Mouse (Mus musculus) midbrain, embryonic 12.5 days (tissue): ENCODE measurements around the gene Cnot3. TPM values are rescaled to one million over a fixed set of nuclear protein-coding genes. Genes with fewer than 3 reads are reported as not detected.
A peak's percentile ranks its signal among the peaks of the same experiment; 100 is the strongest.
"Not testable (repeated sequence)": the region's sequence is repeated elsewhere in the genome, so short reads cannot be mapped to it uniquely, and the experiment has no call there.

Experiments
- ATAC-seq: fragments of 200-750 bp; cut with Nextera tagmentation; 2 replicates; pipeline ENCODE4 v1.8.0; 2017; ENCODE audit warnings: low read depth, moderate TSS enrichment, moderate library complexity; ENCODE audit not compliant: low FRiP score
- H3K27ac ChIP-seq: fragments of 300-500 bp; sonication (generic); replicated peaks from 2 replicates; pipeline ENCODE4 v1.5.1; 2016; ENCODE audit warnings: mild to moderate bottlenecking
- H3K27me3 ChIP-seq: fragments of 300-500 bp; sonication (generic); 2 replicates; pipeline ENCODE4 v1.6.1; 2016; ENCODE audit warnings: mild to moderate bottlenecking
- H3K36me3 ChIP-seq: fragments of 300-500 bp; sonication (generic); 2 replicates; pipeline ENCODE4 v1.6.1; 2016
- H3K4me1 ChIP-seq: fragments of 300-500 bp; sonication (generic); 2 replicates; pipeline ENCODE4 v1.6.1; 2016
- H3K4me2 ChIP-seq: fragments of 300-500 bp; sonication (generic); replicated peaks from 2 replicates; pipeline ENCODE4 v1.6.1; 2016; ENCODE audit warnings: mild to moderate bottlenecking, moderate library complexity
- H3K4me3 ChIP-seq: fragments of 300-500 bp; sonication (generic); 2 replicates; pipeline ENCODE4 v1.5.1; 2016; ENCODE audit warnings: mild to moderate bottlenecking
- H3K9ac ChIP-seq: fragments of 300-500 bp; sonication (generic); replicated peaks from 2 replicates; pipeline ENCODE4 v1.6.1; 2016; ENCODE audit warnings: mild to moderate bottlenecking, moderate library complexity
- H3K9me3 ChIP-seq: fragments of 300-500 bp; sonication (generic); 2 replicates; pipeline ENCODE4 v1.6.1; 2016; ENCODE audit warnings: mild to moderate bottlenecking
- WGBS: fragments of 180-500 bp; shearing (Covaris S2); methylation state at CpG from one replicate; pipeline ENCODE4 v1.1.7; 2016; 5-methylcytosine and 5-hydroxymethylcytosine counted together
- polyA plus RNA-seq: library from polyadenylated mRNA; unstranded; fragments of >200 nt; fragmentation: Nextera tagmentation; extraction: Ambion mirVana; gene quantifications from 2 replicates; pipeline ENCODE4 v1.2.1, GENCODE M21; 2016

Cnot3 gene
- 59.5 and 67.5 TPM in 2 replicates for polyA plus RNA-seq

DNA sequence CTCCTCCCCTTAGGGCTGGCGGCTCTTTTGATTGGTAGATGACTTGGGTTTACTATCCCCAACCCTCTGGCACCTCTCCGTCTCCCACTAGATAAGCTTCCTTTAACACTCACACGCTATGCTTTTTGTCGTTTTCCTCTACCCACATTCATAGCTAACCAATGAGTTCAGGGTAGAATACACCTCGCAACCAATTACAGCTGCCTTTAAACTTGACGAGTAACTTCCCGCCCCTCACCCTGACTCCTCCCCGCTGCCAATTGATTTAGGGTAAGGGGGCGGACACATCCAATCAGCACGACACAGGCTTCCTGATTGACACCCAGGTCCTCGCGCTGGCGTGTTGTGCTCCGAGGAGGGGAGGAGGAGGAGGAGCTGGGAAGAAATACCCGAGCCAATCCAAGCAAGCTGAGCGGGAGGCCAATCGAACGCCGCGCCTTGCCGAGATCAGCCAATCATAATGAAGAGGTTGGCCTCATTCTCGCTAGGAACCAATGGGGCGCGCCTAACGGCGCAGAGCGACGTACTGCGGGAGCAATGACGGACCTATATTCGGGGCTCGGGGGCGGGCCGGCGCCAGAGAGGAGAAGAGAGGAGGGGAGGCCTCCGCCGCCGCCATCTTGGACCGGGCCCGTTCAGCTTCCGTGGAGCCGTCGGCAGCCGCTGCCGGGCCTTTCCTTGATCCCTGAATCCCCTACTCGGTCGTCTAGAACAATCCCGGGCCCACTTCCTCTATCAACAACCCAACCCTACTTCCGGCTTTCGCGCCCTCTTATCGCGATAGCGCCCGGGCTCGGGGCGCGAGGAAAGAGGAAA, at the start of gene Cnot3:
TSS of gene Cnot3 (plus strand) at position 597 of the 816 bp plus-strand sequence.
- ATAC-seq, result peak; percentile 99
- Histone ChIP-seq H3K4me3 (peak within 1 kb of the TSS; percentile 99), H3K27me3 (0 out of 2 replicates have a peak, but pooled peaks cover 5% of the 10 kb centered on the region), H3K4me1 (peaks cover 37% of the 10 kb centered on the region), H3K9ac (peak within 1 kb of the TSS; percentile 100), H3K9me3 (no peaks in the 10 kb centered on the region), H3K27ac (peak within 1 kb of the TSS; percentile 96), H3K36me3 (peaks cover 25% of the 10 kb centered on the region), H3K4me2 (peak within 1 kb of the TSS; percentile 83)
- 0% methylated on average over 48 of the region's 58 CpGs for WGBS

DNA sequence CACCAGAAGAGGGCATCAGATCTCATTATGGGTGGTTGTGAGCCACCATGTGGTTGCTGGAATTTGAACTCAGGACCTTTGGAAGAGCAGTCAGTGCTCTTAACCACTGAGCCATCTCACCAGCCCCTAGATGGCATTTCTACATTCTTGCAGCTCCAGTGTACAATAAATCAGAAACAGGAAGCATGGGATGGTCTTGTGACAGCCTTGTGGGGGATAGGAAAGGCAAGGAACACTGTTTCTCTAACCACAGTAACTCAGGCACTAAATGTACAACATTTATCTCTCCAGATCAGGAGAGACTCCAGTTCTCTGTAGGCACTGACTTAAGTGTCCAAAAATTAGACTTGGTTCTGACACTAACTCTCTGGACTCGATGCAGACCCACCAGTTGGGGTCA, 47.3 kb upstream of the Cnot3 start:
- not testable (repeated sequence) for H3K4me1 ChIP-seq, H3K36me3 ChIP-seq, H3K9ac ChIP-seq, ATAC-seq, H3K9me3 ChIP-seq, H3K4me2 ChIP-seq, H3K4me3 ChIP-seq, H3K27me3 ChIP-seq, H3K27ac ChIP-seq
- WGBS, result 76% methylated on average over 1 of the region's 1 CpGs

DNA sequence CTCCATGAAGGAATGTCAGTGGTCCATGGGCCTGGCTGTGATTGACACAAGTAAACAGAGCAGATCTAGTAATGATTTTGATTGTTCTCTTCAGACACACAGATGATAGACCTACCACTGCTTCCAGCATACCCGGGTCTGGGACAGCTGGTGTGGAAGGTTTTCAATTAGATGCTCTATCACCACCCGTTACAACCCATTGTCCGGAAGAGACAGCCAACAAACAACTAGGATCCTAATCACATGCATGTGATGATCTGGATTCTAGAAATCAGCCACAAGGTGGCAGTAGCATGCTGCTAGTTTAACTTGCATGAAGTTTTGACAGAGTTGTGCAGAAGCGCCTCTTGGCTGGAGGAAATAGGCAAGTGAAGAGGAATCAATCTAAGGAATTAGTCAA, 43.9 kb upstream of the Cnot3 start:
- Histone ChIP-seq H3K9me3 (no peaks in the 10 kb centered on the region), H3K4me3 (no peak overlapping the region), H3K36me3 (no peaks in the 10 kb centered on the region), H3K9ac (no peak overlapping the region), H3K4me2 (no peak overlapping the region), H3K27ac (no peak overlapping the region), H3K27me3 (no peaks in the 10 kb centered on the region), H3K4me1 (no peaks in the 10 kb centered on the region)
- WGBS, result 17% methylated on average over 4 of the region's 4 CpGs
- ATAC-seq, result 0 out of 2 replicates have a peak, but pooled peaks have one; percentile 30

DNA sequence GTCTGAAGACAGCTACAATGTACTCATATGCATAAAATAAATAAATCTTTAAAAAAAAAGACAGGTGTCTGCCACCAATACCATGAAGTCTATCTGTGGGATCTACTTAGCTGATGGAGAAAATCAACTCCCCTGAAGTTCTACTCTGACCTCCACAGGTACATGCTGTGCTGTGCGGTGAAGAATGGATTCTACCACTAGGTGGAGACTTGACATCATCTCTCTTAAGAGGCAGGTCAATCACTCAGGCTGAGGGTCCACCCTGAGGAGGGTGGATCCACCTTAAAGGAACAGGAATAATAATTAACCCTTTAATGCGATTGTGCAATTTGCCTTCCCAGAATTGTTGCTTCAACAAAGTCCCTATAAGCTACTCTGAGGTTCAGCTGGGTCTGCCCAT, 38.3 kb upstream of the Cnot3 start:
- no peak overlapping the region for H3K27ac ChIP-seq
- H3K4me3 ChIP-seq, result no peak overlapping the region
- 15% methylated on average over 2 of the region's 2 CpGs for whole genome bisulfite sequencing
- H3K9ac ChIP-seq, result no peak overlapping the region
- H3K9me3 ChIP-seq, result no peaks in the 10 kb centered on the region
- no peaks in the 10 kb centered on the region for H3K4me1 ChIP-seq
- H3K27me3 ChIP-seq, result no peaks in the 10 kb centered on the region
- H3K36me3 ChIP-seq, result no peaks in the 10 kb centered on the region
- no peak for ATAC-seq
- no peak overlapping the region for H3K4me2 ChIP-seq

DNA sequence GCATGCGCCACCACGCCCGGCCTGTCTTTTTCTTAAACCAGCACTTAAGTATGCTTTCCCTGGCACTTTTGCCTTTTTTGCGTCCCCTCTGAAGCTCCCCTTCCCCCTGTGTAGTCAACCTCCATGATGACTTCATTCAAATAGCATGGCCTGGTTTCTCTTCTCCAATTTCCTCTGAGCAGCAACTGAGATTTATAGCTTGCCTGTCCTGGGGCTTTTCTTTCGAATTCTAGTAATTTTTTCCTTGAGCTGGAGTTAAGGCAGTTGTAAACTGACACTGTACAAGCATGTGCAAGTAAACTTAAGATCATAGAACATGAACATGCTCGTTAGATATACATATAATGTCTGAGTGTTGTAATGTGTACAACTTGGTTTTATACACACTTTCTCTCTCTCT, 37.7 kb upstream of the Cnot3 start:
- no peaks in the 10 kb centered on the region for H3K36me3 ChIP-seq
- no peak for ATAC-seq
- H3K4me2 ChIP-seq, result no peak overlapping the region
- 86% methylated on average over 6 of the region's 6 CpGs for WGBS
- no peaks in the 10 kb centered on the region for H3K4me1 ChIP-seq
- H3K4me3 ChIP-seq, result no peak overlapping the region
- H3K9me3 ChIP-seq, result no peaks in the 10 kb centered on the region
- H3K27me3 ChIP-seq, result no peaks in the 10 kb centered on the region
- no peak overlapping the region for H3K27ac ChIP-seq
- H3K9ac ChIP-seq, result no peak overlapping the region

DNA sequence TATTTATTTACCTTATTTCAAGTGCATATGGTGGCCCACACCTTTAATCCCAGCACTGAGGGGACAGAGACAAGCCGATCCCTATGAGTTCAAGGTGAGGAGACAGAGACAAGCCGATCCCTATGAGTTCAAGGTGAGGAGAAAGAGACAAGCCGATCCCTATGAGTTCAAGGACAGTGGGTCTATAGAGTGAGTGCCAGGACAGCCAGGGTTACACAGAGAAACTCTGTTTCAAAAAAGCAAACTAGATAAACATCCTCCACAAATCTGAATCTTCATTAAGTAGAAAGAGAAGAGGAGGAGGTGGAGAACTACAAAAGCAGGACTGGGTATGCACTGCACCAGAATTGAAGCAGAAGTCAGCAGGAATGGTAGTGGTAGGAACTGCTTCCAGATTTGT, 36.4 kb upstream of the Cnot3 start:
- WGBS, result 91% methylated on average over 3 of the region's 3 CpGs
- no peak for ATAC-seq
- no peak overlapping the region for H3K27ac ChIP-seq

DNA sequence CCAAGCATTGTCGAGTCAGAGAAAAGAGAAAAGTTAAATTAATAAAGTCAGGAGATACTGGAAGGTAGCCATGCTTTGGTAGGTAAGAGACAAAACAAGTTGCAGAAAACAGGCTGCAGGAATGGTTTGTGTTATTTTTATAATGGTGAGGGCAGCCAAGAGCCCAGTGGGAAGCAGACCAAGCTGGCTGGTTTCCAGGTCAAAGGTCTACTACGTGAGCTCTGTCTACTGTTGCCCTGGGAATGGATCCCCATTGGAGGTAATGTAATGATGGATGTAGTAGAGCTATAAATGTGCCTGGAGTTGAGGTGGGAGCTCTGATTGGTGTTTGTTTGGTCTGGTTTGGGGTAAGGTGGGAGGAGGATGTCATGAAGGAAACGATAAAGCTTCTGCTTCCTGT, 36.0 kb upstream of the Cnot3 start:
- H3K4me1 ChIP-seq, result no peaks in the 10 kb centered on the region
- H3K4me2 ChIP-seq, result no peak overlapping the region
- no peaks in the 10 kb centered on the region for H3K9me3 ChIP-seq
- no peak overlapping the region for H3K4me3 ChIP-seq
- H3K9ac ChIP-seq, result no peak overlapping the region
- no peak overlapping the region for H3K27ac ChIP-seq
- ATAC-seq, result no peak
- 75% methylated on average over 3 of the region's 3 CpGs for whole genome bisulfite sequencing
- no peaks in the 10 kb centered on the region for H3K36me3 ChIP-seq
- H3K27me3 ChIP-seq, result no peaks in the 10 kb centered on the region

More for the DNA sequence above, 36.4 kb upstream of the Cnot3 start:
- Histone ChIP-seq H3K36me3 (no peaks in the 10 kb centered on the region), H3K27me3 (no peaks in the 10 kb centered on the region), H3K4me2 (no peak overlapping the region), H3K4me1 (no peaks in the 10 kb centered on the region), H3K9me3 (no peaks in the 10 kb centered on the region), H3K4me3 (no peak overlapping the region), H3K9ac (no peak overlapping the region)

DNA sequence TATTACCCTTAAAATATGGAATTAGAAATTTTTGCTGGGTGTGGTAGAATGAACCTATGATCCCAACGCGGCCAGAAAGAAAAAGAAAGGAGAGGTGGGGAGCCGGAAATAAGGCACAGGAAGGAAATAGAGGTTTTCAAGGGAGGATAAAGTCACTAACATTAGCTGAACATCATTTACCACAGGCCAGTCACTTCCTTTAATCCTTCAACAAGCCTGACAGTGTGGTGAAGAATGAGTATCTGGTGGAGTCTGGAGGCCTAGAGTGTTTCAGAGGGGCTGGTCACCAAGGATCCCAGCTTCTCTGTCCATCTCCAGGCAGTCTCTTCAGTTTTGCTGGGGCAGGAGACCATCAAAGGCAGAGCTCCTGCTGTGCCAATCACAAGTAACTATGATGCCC, 34.6 kb upstream of the Cnot3 start:
- no peak overlapping the region for H3K9ac ChIP-seq
- 90% methylated on average over 3 of the region's 3 CpGs for WGBS
- no peaks in the 10 kb centered on the region for H3K27me3 ChIP-seq
- no peaks in the 10 kb centered on the region for H3K36me3 ChIP-seq
- no peak for ATAC-seq
- no peaks in the 10 kb centered on the region for H3K9me3 ChIP-seq
- no peaks in the 10 kb centered on the region for H3K4me1 ChIP-seq
- no peak overlapping the region for H3K4me3 ChIP-seq
- H3K4me2 ChIP-seq, result no peak overlapping the region
- no peak overlapping the region for H3K27ac ChIP-seq

DNA sequence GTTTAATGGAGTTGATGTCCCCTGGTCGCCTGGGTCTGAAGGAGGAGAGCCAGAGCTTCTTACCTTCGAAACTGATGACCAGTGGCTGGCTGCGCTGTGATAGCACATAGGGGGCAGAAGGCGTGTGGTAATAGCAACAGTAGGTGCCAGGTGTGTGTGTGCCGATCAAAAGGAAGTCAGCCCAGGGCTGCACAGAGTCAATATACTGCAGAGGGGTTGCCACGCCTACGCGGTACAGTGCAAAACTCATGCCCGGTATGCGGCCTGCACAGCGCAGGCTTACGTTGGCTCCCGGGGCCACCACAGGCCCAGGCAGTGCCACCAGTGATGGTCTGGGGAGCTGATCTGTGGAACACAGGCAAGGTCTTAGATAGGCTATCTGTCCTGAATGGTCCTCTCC, 34.1 kb upstream of the Cnot3 start:
- no peak overlapping the region for H3K9ac ChIP-seq
- no peaks in the 10 kb centered on the region for H3K27me3 ChIP-seq
- no peak overlapping the region for H3K4me3 ChIP-seq
- ATAC-seq, result no peak
- no peak overlapping the region for H3K27ac ChIP-seq
- no peaks in the 10 kb centered on the region for H3K4me1 ChIP-seq
- H3K4me2 ChIP-seq, result no peak overlapping the region
- H3K36me3 ChIP-seq, result no peaks in the 10 kb centered on the region
- WGBS, result 89% methylated on average over 13 of the region's 13 CpGs
- H3K9me3 ChIP-seq, result no peaks in the 10 kb centered on the region

DNA sequence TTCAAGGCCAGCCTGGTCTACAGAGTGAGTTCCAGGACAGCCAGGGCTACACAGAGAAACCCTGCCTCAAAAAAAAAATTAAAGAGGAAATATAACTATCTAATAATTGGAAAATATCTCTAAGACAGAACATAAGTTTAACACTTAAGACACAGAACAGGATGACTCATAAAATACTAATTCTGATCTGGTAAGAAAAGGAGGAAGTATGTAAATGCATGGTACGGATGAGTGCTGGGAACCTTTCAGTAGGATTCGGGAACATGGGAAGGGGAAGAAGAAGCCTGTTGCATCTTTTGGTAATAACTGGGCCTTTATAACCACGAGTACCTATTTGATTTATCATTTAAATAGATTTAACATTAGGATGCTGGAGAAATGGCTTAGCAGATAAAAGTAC, 31.0 kb upstream of the Cnot3 start:
- ATAC-seq, result no peak
- Histone ChIP-seq H3K9ac (no peak overlapping the region), H3K4me1 (peaks cover 7% of the 10 kb centered on the region; the same call in 1 of the 2 replicates), H3K4me2 (no peak overlapping the region), H3K27ac (no peak overlapping the region), H3K27me3 (no peaks in the 10 kb centered on the region), H3K36me3 (peaks cover under 1% of the 10 kb centered on the region), H3K4me3 (no peak overlapping the region), H3K9me3 (no peaks in the 10 kb centered on the region)
- 84% methylated on average over 3 of the region's 3 CpGs for WGBS

DNA sequence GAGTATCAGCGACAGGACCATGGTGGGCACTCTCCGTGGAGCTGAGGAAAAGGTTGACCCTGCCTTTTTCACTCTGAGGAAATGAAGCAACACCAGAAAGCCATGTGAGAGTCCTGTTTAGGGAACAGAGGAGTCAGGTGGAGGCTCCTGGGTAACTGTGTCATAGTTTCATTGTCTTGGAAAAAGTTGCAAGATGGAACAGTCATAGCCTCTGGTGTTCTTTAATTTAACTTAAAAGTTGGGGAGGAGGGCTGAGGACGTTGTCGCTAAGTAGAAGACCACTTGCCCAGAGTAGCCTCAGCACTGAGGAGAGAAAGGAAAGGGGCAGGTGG, 29.0 kb upstream of the Cnot3 start, which contains the start of gene Oscar:
TSS of gene Oscar (minus strand) at position 101 of the 332 bp plus-strand sequence.
- H3K36me3 ChIP-seq, result peaks cover 20% of the 10 kb centered on the region
- no peaks in the 10 kb centered on the region for H3K27me3 ChIP-seq
- H3K27ac ChIP-seq, result no peak within 1 kb of the TSS
- 83% methylated on average over 4 of the region's 4 CpGs for WGBS
- peak within 1 kb of the TSS; percentile 73 for H3K4me3 ChIP-seq
- no peak within 1 kb of the TSS for H3K9ac ChIP-seq
- peak within 1 kb of the TSS; percentile 70; the same call in 1 of the 2 replicates for H3K4me2 ChIP-seq
- peaks cover 7% of the 10 kb centered on the region; the same call in 1 of the 2 replicates for H3K4me1 ChIP-seq
- ATAC-seq, result no peak
- no peaks in the 10 kb centered on the region for H3K9me3 ChIP-seq

DNA sequence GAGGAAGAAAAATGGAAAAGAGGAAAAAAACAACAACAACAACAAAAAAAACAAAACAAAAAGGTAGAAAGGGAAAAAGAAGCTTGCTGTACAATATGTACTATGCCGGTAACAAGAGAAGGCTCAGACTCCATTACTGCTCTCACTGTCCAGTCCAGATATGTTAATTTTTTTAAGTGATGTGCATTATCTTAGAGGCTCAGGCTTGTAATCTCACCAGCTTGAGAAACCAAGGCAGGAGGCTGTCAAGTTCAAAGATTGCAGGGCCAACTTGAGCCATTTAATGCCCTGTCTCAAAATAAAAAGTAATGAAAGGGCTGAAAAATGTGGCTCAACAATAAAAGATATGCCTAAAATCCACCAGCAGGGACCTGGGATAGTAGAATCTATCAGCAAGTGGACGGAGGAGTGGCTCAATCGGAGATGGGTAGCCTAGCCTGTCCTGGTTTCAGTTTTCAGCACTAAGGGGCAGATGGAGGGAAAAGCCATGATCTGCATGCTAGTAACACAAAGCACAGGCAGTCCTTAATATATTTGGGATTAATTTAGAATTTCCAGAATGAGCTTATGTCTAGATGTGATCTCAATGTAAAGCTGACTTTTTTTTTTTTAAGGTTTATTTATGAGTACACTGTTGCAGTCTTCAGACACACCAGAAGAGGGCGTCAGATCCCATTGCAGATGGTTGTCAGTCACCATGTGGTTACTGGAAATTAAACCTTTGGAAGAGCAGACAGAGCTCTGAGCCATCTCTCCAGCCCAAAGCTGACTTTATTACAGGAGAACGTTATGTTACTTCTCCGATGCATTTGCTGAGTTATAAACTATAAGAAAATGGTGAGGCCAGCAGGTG, 28.5 kb upstream of the Cnot3 start:
- H3K27me3 ChIP-seq, result no peaks in the 10 kb centered on the region
- H3K36me3 ChIP-seq, result peaks cover 21% of the 10 kb centered on the region
- H3K27ac ChIP-seq, result no peak overlapping the region
- peak overlapping the region; percentile 70 for H3K4me2 ChIP-seq
- no peak overlapping the region for H3K9ac ChIP-seq
- ATAC-seq, result peak; percentile 72
- peak overlapping the region; percentile 73 for H3K4me3 ChIP-seq
- no peaks in the 10 kb centered on the region for H3K9me3 ChIP-seq
- 46% methylated on average over 6 of the region's 6 CpGs for WGBS
- peaks cover 7% of the 10 kb centered on the region; the same call in 1 of the 2 replicates for H3K4me1 ChIP-seq
